Mouse (Mus musculus) cerebellum, adult (tissue): ENCODE results near the gene Etl4.
"Not testable (repeated sequence)": the region's sequence is repeated elsewhere in the genome, so short reads cannot be mapped to it uniquely, and the experiment has no call there.

ENCODE experiments used
- ATAC-seq: cut with Nextera tagmentation; 2 replicates; pipeline ENCODE4 v1.9.2; 2017; ENCODE audit warnings: mild to moderate bottlenecking, moderate library complexity, mixed read lengths; ENCODE audit not compliant: insufficient number of reproducible peaks, low FRiP score, low TSS enrichment

The Etl4 gene

GRCm38 (mm10) chr2:20609203-20609602, 699.6 kb downstream of the Etl4 start:
- ATAC-seq = no peak

- ATAC-seq = no peak
Measured at GRCm38 (mm10) chr2:20615948-20616347, 706.4 kb downstream of the Etl4 start.

- 0 out of 2 replicates have a peak, but pooled peaks have one; percentile 20 for ATAC-seq
Measured at GRCm38 (mm10) chr2:20618396-20618795, 708.8 kb downstream of the Etl4 start.

GRCm38 (mm10) chr2:20619881-20620280, 710.3 kb downstream of the Etl4 start:
- ATAC-seq = no peak

GRCm38 (mm10) chr2:20629156-20629712, 719.7 kb downstream of the Etl4 start:
- ATAC-seq = no peak

GRCm38 (mm10) chr2:20638604-20639003, 729.0 kb downstream of the Etl4 start:
- ATAC-seq = no peak

- no peak for ATAC-seq
Measured at GRCm38 (mm10) chr2:20639721-20640120, 730.1 kb downstream of the Etl4 start.

GRCm38 (mm10) chr2:20642818-20643217, 733.2 kb downstream of the Etl4 start:
- no peak for ATAC-seq

- ATAC-seq = no peak
Measured at GRCm38 (mm10) chr2:20649817-20650216, 740.2 kb downstream of the Etl4 start.

- no peak for ATAC-seq
Measured at GRCm38 (mm10) chr2:20653116-20653515, 743.5 kb downstream of the Etl4 start.

GRCm38 (mm10) chr2:20654058-20654457, 744.5 kb downstream of the Etl4 start:
- no peak for ATAC-seq

GRCm38 (mm10) chr2:20654598-20655340, 745.2 kb downstream of the Etl4 start:
- no peak for ATAC-seq

- ATAC-seq = no peak
Measured at GRCm38 (mm10) chr2:20655341-20655612, 745.7 kb downstream of the Etl4 start.

GRCm38 (mm10) chr2:20657856-20658255, 748.3 kb downstream of the Etl4 start:
- ATAC-seq = no peak

GRCm38 (mm10) chr2:20661841-20662240, 752.3 kb downstream of the Etl4 start:
- ATAC-seq = no peak

GRCm38 (mm10) chr2:20662696-20663095, 753.1 kb downstream of the Etl4 start:
- no peak for ATAC-seq

GRCm38 (mm10) chr2:20665309-20665971, 755.9 kb downstream of the Etl4 start:
- ATAC-seq = 0 out of 2 replicates have a peak, but pooled peaks have one; percentile 20

GRCm38 (mm10) chr2:20666051-20666478, 756.5 kb downstream of the Etl4 start:
- ATAC-seq = peak; percentile 58; the same call in 1 of the 2 replicates

- ATAC-seq = no peak
Measured at GRCm38 (mm10) chr2:20667876-20668275, 758.3 kb downstream of the Etl4 start.

GRCm38 (mm10) chr2:20668276-20669030, 758.9 kb downstream of the Etl4 start:
- ATAC-seq = not testable (repeated sequence)

GRCm38 (mm10) chr2:20669367-20669766, 759.8 kb downstream of the Etl4 start:
- no peak for ATAC-seq
